Mouse (Mus musculus): ENCODE results near the gene Clca3a2. TPM values are rescaled to one million over a fixed set of nuclear protein-coding genes. Genes with fewer than 3 reads are reported as not detected.
"Not testable (repeated sequence)": the region's sequence is repeated elsewhere in the genome, so short reads cannot be mapped to it uniquely, and the experiment has no call there.

The Clca3a2 gene
- polyA plus RNA-seq, 1 experiment from 2014 or later: 0.08 TPM

DNA sequence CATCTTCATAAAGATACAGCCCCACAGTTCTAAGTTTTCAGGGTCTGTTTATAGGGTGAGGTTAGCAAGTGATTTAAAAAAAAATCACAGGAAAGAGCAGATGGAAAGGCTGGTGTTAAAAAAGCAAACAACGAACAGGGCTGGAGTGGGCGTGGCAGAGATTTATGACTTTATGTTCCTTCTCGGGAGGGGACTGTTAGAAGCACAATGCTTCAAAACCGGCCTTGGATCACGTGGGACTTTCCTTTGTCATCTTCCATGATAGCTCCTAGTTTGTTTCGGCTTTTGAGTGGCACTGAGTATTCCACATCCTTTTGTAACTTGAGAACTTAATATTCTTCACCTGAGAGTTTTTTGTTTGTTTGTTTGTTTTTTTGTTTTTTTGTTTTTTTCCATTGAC lies 57.8 kb downstream of the Clca3a2 start:
- H3K9me3 ChIP-seq (ENCODE audit: control insufficient read depth): no peaks in the 10 kb centered on the region
- WGBS: 7% methylated on average over 6 of the region's 6 CpGs
- TF ChIP-seq CTCF (IDR thresholded peaks at IDR 0.05; ENCODE audit: low read depth): no peak
- H3K4me2 ChIP-seq (replicated peaks; ENCODE audit: low read depth): peak overlapping the region; percentile 57
- H3K4me1 ChIP-seq (replicated peaks; ENCODE audit: control insufficient read depth, insufficient read depth, low read length): 0 out of 2 replicates have a peak, but pooled peaks cover 5% of the 10 kb centered on the region
- H3K27ac ChIP-seq (ENCODE audit: low read depth, low read length): peak overlapping the region; percentile 46; the same call in 1 of the 2 replicates
- H3K4me3 ChIP-seq (ENCODE audit: low read depth, low read length): peak overlapping the region; percentile 20; the same call in 1 of the 2 replicates
- peak; percentile 53 for ATAC-seq
- no peaks in the 10 kb centered on the region for H3K27me3 ChIP-seq (replicated peaks; ENCODE audit: control insufficient read depth, insufficient read depth, low read length)
- no peak overlapping the region for H3K9ac ChIP-seq (ENCODE audit: low read depth, low read length)
- no peaks in the 10 kb centered on the region for H3K36me3 ChIP-seq (ENCODE audit: control insufficient read depth, insufficient read depth)

DNA sequence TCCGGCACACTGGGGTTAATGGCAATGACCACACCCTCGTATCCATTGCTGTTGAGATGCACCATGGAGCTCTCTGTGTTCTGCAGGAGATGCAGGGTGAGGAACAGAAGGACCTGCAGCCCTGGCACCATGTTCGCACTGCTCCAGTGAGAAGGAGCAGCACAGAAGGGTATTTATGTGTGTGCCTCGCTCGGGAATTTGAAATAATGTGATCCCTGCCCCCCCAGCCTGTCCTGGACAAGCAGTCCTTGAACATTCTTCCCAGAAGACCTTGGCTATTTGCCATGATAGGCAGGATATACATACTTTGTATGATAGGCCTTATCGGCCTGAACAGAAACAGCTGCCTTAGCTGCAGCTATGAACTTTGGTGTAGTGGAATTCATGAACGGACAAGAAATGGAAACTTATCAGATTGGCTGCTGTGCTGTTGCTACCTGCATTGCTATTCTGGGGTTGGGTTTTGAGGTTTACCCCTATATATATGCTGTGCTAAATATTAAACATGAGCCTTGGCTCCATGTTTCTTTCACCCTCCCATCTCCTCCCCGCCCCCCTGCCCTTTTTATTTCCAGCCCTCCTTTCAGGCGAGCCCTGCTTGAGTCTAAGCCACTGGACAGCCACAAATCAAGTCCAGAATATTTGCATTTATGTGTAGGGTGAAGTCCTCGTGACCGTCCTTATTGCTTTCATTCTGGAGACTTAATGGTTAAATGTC lies 58.5 kb downstream of the Clca3a2 start, which contains the start of gene Clca3a1:
Gene Clca3a1, minus strand, starts transcription at position 386 of the 718 bp plus-strand sequence.
- no peaks in the 10 kb centered on the region for H3K9me3 ChIP-seq (ENCODE audit: control insufficient read depth)
- peak; percentile 77 for ATAC-seq
- 0 out of 2 replicates have a peak, but pooled peaks cover 5% of the 10 kb centered on the region for H3K4me1 ChIP-seq (replicated peaks; ENCODE audit: control insufficient read depth, insufficient read depth, low read length)
- TF ChIP-seq CTCF (IDR thresholded peaks at IDR 0.05; ENCODE audit: low read depth): no peak
- no peak within 1 kb of the TSS for H3K9ac ChIP-seq (ENCODE audit: low read depth, low read length)
- peak within 1 kb of the TSS; percentile 20 for H3K4me3 ChIP-seq (ENCODE audit: low read depth, low read length)
- H3K27me3 ChIP-seq (replicated peaks; ENCODE audit: control insufficient read depth, insufficient read depth, low read length): no peaks in the 10 kb centered on the region
- 16% methylated on average over 9 of the region's 11 CpGs for WGBS
- H3K4me2 ChIP-seq (replicated peaks; ENCODE audit: low read depth): peak within 1 kb of the TSS; percentile 57
- no peaks in the 10 kb centered on the region for H3K36me3 ChIP-seq (ENCODE audit: control insufficient read depth, insufficient read depth)
- peak within 1 kb of the TSS; percentile 46; the same call in 1 of the 2 replicates for H3K27ac ChIP-seq (ENCODE audit: low read depth, low read length)

DNA sequence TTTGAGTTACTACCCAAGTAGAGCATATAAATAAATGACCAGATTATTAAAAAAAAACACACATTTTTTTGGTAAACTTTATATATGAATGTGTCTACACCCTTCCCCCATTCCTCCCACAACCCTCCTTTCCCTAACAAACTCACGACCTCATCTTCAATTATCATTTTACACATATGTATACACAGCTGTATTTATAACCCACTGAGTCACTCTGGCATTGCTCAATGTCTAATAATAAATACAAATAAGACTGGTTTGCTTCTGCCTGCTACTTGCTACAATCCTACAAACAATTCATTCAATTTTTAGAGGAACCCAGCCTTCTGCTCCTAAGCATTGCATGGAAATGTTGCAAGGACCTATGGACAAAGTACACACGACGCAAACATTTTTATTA lies 59.6 kb downstream of the Clca3a2 start:
- Histone ChIP-seq H3K4me3 (ENCODE audit: low read depth, low read length) (no peak overlapping the region), H3K9me3 (ENCODE audit: control insufficient read depth) (no peaks in the 10 kb centered on the region), H3K27ac (ENCODE audit: low read depth, low read length) (no peak overlapping the region), H3K4me1 (replicated peaks; ENCODE audit: control insufficient read depth, insufficient read depth, low read length) (0 out of 2 replicates have a peak, but pooled peaks cover 5% of the 10 kb centered on the region), H3K27me3 (replicated peaks; ENCODE audit: control insufficient read depth, insufficient read depth, low read length) (no peaks in the 10 kb centered on the region), H3K36me3 (ENCODE audit: control insufficient read depth, insufficient read depth) (no peaks in the 10 kb centered on the region), H3K4me2 (replicated peaks; ENCODE audit: low read depth) (peak overlapping the region; percentile 57; the same call in 1 of the 2 replicates), H3K9ac (ENCODE audit: low read depth, low read length) (no peak overlapping the region)
- 24% methylated on average over 3 of the region's 3 CpGs for WGBS
- TF ChIP-seq CTCF (IDR thresholded peaks at IDR 0.05; ENCODE audit: low read depth): no peak
- peak; percentile 13; the same call in 1 of the 2 replicates for ATAC-seq

DNA sequence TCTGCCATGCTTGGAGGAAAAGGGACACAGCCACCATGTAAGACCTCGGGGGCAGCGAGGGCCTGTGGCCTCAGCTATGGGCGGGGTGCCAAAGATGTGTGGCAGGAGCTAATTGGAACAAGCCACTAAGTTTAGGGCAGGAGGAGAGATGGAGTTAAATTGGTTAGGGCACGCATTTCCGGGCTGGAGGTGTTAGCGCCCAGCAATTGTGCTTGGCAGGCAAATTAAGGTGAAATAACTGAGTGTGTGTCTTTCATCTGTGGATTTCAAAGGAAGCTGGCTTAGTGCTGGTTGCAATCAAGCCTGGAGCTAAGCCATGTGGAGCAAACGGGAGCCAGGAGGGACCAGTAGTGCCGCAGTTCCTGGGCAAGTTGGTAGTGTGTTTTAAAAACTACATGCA lies 63.2 kb downstream of the Clca3a2 start:
- WGBS: 91% methylated on average over 8 of the region's 8 CpGs
- H3K27me3 ChIP-seq (replicated peaks; ENCODE audit: control insufficient read depth, insufficient read depth, low read length); H3K27ac ChIP-seq (ENCODE audit: low read depth, low read length); ATAC-seq; H3K4me1 ChIP-seq (replicated peaks; ENCODE audit: control insufficient read depth, insufficient read depth, low read length); H3K9me3 ChIP-seq (ENCODE audit: control insufficient read depth); H3K4me2 ChIP-seq (replicated peaks; ENCODE audit: low read depth); H3K36me3 ChIP-seq (ENCODE audit: control insufficient read depth, insufficient read depth); H3K4me3 ChIP-seq (ENCODE audit: low read depth, low read length); H3K9ac ChIP-seq (ENCODE audit: low read depth, low read length): not testable (repeated sequence)

DNA sequence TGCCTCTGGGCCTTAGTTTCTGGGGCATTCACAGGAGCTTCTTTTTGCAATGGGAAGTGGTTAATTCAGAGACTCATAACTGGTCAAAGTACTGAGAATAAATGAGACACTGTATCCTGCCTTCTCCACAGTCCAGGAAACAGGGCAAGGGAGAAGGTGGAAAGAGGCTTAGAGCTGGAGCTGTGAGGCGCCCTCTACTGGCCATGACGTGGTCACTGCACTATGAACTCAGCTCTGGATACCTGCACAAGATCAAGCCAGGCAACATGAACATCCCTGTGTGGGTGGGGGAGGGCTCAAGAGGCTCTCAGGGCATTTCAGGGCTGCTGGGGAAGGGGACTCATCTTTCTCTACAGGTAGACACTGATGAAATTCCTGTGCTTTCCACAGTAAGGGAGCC lies 66.2 kb downstream of the Clca3a2 start:
- no peak overlapping the region for H3K4me3 ChIP-seq (ENCODE audit: low read depth, low read length)
- no peaks in the 10 kb centered on the region for H3K27me3 ChIP-seq (replicated peaks; ENCODE audit: control insufficient read depth, insufficient read depth, low read length)
- no peak overlapping the region for H3K4me2 ChIP-seq (replicated peaks; ENCODE audit: low read depth)
- ATAC-seq: no peak
- H3K36me3 ChIP-seq (ENCODE audit: control insufficient read depth, insufficient read depth): no peaks in the 10 kb centered on the region
- no peak overlapping the region for H3K27ac ChIP-seq (ENCODE audit: low read depth, low read length)
- H3K4me1 ChIP-seq (replicated peaks; ENCODE audit: control insufficient read depth, insufficient read depth, low read length): no peaks in the 10 kb centered on the region
- WGBS: 11% methylated on average over 2 of the region's 2 CpGs
- H3K9me3 ChIP-seq (ENCODE audit: control insufficient read depth): no peaks in the 10 kb centered on the region
- TF ChIP-seq CTCF (IDR thresholded peaks at IDR 0.05; ENCODE audit: low read depth): peak; percentile 78
- no peak overlapping the region for H3K9ac ChIP-seq (ENCODE audit: low read depth, low read length)

DNA sequence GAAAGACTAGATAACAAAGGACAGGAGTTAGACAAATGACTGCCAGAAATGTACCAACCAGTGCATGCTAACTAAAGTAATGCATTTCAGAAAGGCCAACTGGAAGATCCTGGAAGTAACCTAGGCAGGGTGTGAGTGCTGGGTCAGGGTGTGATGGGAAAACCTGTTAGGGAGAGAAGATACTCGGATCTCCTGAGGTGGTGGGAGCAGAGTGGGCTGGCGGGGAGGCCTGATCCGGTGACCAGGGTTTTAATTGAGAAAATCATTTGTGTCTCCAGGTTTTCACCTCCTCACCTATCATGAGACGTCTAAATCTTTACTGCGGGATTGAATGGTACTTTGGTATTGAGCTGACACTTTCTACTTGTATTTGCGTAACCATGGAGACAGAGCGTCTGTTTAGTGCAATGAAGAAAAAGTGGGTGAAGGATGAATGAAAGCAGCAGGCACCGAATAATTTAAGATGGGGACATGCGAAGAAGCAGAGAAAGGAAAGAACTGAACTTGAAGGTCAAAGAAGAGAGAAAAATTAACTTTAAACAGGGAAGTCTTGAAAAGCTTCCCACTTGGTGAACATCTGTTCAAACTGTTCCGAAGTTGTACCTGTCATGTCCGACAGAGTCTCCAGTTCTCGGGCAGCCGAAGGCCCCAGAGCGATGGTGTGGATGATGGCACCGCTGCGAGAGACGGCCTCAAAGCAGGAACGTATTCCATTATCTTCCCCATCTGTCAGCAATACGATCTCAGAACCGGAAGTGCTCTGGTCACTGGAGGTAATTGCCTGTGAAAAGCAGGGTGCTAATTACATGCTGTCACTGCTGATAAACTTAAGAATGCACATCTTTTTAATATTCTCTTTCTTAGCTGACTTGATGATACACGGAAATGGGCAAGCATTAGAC lies 70.0 kb downstream of the Clca3a2 start:
- not testable (repeated sequence) for H3K4me2 ChIP-seq (replicated peaks; ENCODE audit: low read depth); H3K27me3 ChIP-seq (replicated peaks; ENCODE audit: control insufficient read depth, insufficient read depth, low read length); H3K9me3 ChIP-seq (ENCODE audit: control insufficient read depth); H3K36me3 ChIP-seq (ENCODE audit: control insufficient read depth, insufficient read depth); H3K27ac ChIP-seq (ENCODE audit: low read depth, low read length); H3K4me3 ChIP-seq (ENCODE audit: low read depth, low read length); ATAC-seq; H3K9ac ChIP-seq (ENCODE audit: low read depth, low read length); H3K4me1 ChIP-seq (replicated peaks; ENCODE audit: control insufficient read depth, insufficient read depth, low read length)
- WGBS: 67% methylated on average over 18 of the region's 21 CpGs

DNA sequence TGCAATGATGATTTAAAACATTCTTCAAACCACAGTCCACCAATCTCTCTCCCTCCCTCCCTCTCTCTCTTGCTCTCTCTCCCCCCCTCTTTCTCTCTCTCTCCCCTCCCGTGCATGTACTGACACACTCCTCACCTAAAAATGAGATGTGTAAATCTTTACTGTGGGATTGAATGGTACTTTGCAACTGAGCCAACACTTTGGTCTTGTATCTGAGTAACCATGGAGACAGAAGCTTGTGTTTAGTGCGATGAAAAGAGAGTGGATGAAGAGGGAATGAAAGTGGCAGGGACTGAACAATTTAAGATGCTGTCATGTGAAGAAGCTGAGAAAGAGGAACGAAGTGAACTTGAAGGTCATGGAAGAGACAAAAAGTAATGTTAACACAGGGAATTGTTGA lies 71.6 kb downstream of the Clca3a2 start:
- H3K4me1 ChIP-seq (replicated peaks; ENCODE audit: control insufficient read depth, insufficient read depth, low read length); ATAC-seq; H3K27ac ChIP-seq (ENCODE audit: low read depth, low read length); H3K27me3 ChIP-seq (replicated peaks; ENCODE audit: control insufficient read depth, insufficient read depth, low read length); H3K9ac ChIP-seq (ENCODE audit: low read depth, low read length); H3K36me3 ChIP-seq (ENCODE audit: control insufficient read depth, insufficient read depth); H3K4me3 ChIP-seq (ENCODE audit: low read depth, low read length); H3K9me3 ChIP-seq (ENCODE audit: control insufficient read depth); H3K4me2 ChIP-seq (replicated peaks; ENCODE audit: low read depth): not testable (repeated sequence)
- WGBS: 33% methylated on average over 3 of the region's 3 CpGs

All from intestine, postnatal 0 days (tissue).